Mouse (Mus musculus) liver, postnatal 0 days (tissue): Measurements from ENCODE around the gene Hspa1b.
"Not testable (repeated sequence)": the region's sequence is repeated elsewhere in the genome, so short reads cannot be mapped to it uniquely, and the experiment has no call there.

Source experiments
- CTCF ChIP-seq: sonication (generic); IDR thresholded peaks from 2 replicates; pipeline ENCODE4 v1.5.1; 2016; ENCODE audit warnings: antibody characterized with exemption, low read depth
- EP300 ChIP-seq: IDR thresholded peaks from 2 replicates; pipeline ENCODE4 v1.6.1; 2016; ENCODE audit warnings: antibody characterized with exemption, low read depth, mild to moderate bottlenecking

- TF ChIP-seq CTCF, EP300: not testable (repeated sequence)
These were observed 11.8 kb upstream of the Hspa1b start for GRCm38 (mm10) chr17:34970850-34971249.
